Mouse (Mus musculus) spleen, postnatal 10 days (tissue): Measurements from ENCODE around the gene Csf2rb2.
"Not testable (repeated sequence)": the region's sequence is repeated elsewhere in the genome, so short reads cannot be mapped to it uniquely, and the experiment has no call there.

Source experiments
- DNase-seq, 2 experiments: peaks; one replicate each; pipeline ENCODE4 v3.0.0; 2021 to 2022; ENCODE audit warnings: low spot score in 2 of 2

Gene Csf2rb2

GRCm38 (mm10) chr15:78305341-78305933 lies at the start of gene Csf2rb2:
TSS of gene Csf2rb2 (minus strand) at chr15:78305721.
- peak in 1 of 2 experiments; percentile 16 for DNase-seq

DNA sequence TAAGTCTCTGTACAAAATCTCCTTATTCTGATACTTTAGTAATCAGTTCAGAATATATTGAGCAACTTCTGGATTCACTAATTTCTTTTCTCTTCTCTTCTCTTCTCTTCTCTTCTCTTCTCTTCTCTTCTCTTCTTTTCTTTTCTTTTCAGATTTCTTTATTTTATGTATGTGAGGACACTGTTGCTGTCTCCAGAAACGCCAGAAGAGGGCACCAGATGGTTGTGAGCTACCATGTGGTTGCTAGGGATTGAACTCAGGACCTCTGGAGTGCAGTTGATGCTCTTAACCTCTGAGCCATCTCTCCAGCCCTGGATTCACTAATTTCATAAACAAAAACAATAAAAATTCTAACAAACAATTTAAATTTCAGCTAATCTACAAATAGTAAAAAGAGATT lies 49.4 kb upstream of the Csf2rb2 start:
- DNase-seq, result peak in 1 of 2 experiments; percentile 63

DNA sequence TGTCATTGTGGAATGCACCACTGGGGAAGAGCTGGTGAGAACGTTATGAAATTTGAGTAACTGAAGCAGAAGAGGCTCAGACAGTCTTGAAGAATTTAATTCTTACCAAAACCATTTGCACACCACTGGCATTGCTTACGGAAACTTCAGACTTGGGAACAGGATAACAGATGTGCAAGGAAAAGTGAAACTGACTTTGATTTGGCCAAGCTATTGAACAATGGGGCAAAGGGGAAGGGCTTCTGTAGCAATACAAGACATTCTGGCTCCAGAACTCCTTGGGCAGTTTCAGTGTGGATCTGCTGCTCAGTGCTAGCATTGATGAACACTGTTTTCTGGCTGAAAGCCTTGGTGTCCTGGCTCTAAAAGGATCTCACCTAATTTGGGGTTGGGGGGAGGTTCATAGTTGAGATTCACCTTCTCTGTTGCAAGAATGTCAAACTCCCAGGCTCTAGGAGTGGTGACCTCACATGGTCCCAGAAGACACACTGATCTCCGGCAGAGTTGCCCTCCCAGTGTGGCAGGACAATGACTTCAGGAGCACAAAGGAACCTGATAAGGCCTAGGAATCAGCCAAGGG lies 46.2 kb upstream of the Csf2rb2 start:
- DNase-seq, result no peak

DNA sequence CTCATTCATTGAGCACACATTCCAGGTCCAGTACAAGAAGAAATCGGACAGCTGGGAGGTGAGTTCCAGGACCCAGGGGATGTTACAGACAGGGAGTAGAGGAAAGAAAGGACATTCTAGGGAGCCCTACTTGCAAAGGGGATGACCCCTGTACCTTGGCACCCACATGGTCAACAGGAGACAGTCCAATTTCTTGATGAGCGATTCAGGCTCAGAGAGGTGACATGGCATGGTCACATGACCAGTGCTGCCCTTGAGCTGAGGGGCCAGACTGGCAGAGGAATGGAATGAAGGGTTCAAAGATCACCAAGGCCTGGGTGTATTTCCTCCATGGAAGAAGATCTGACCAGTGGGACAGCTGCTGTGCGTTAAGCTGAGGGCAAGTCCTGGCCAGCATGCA lies 39.0 kb upstream of the Csf2rb2 start:
- no peak for DNase-seq

GRCm38 (mm10) chr15:78343683-78344082 lies 38.2 kb upstream of the Csf2rb2 start:
- no peak for DNase-seq

DNA sequence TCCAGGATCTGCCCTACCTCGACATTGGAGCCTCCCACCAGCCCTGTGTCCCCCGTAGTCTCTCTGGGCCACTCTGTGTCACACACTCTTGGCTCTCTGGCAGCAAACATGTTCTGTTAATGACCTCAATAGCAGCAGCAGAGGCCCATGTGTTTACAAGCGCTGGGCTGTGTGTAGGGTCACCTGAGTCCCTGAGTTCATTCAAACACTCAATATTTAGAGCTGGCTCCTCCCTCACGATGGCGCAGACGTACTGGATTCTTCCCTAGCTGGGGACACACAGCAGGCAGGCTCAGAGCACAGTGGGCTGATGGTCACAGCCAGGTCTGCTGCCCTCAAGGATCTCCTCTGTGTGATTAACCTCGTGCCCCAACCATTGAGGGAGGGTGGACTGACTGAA lies 35.4 kb upstream of the Csf2rb2 start:
- DNase-seq, result not testable (repeated sequence)

DNA sequence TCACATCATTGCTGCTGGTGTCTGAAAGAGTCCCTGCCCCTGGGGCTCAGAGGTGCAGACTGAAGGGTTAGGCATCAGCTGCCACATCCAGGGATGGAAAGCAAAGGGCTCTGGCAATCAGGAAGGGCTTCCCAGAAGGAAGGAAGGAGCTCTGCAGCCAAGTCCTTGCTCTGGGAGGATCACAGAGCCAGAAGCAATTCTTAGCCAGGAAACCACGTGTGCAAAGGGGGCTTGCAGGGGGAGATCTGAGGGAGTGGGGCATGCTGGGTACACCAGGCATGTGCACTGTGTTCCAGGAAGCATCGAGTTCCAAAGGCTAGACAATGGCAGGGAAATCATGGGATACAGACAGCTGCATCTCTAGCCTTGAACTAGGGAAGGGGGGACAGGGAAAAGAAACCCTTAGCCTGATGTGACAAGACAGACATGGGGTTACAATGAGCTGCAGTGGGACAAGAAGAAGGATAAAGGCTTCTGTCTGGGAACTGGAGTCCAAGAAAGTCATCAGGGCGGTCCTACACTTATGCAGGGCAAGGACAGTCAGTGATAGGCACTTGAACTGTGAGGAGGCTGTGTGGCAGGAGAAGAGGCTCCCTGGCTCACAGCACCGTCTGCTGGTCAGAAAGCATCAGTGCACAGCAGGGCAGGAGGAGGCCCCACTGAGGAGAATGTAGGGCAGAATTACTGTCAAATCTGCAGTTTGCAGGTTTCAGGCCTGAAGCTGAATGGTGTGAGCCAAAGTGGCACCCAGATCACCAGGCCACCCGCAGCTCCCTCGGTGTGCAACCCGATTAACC lies 34.3 kb upstream of the Csf2rb2 start:
- DNase-seq, result peak in 1 of 2 experiments; percentile 67

DNA sequence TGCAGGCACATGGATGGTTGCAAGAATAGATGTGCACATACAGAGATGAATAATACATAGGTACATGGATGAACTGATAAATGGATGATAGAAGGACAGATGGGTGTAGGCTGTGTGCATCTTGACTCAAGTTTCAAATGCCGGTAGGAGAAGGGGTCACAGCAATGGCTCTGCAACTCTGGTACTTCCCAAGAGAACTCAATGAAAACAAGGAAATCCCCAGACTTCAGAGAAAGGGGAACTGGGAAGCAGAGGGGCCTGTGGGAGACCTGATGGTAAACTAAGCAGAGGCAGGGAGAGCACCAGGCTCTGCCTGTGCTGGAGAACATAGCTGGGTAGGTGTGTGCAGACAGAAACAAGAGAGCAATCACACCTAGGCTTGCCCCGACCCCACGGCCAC lies 28.9 kb upstream of the Csf2rb2 start:
- no peak for DNase-seq

DNA sequence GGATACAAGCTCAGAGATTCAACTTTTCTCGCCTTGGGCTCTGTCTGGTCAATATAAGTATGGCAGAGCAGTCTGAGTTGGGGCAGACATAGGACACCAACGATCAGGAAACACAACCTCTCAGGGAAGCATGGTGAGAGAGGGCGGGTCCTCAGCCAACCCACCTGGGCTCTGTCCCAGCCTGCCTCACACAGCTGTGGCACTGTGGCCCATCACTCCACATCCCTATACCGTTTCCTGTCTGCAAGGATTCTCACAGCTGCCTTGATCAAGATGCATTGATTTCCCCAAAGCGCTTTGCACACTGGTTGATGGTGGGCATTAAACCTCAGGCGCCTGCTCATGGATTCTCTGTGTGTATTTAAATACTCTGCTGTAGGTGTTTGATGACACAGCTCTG lies 27.5 kb upstream of the Csf2rb2 start:
- no peak for DNase-seq

DNA sequence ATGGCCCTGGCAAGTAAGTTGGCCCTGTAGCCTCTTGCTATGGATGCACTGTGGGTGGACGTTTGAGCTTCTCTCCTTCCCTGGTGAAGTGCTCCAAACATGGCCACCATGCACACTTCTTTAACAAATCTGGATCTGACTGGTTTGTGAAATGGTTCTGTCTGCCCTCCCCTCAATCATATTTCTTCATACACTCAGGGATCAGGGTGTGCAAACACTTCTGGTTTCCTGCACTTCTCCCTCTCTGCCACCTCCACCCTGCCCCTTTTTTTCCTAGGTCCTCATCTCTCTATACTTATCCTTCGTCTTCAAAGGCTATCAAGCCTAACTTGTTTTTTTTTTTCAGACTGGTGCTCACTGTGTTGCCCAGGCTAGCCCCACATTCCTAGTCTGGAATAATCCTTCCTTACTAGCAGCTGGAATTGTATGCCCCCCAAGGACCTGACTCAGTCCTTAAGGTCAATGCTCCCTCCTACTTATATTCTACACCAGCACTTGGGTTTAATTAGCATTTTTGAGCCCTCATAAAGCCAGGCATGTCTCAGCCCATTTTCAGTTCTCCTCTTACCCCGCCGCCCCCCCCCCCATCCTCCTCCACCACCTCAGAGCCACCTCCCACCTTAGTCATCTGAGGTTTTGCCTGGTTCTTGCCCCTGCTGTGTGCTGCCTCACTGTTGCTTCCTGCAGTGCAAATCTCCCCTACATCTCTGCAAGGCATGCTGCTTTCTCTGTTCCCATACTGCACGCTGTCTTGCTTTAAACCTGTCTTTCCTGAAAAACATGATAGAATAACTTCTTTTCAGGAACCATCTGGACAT lies 26.2 kb upstream of the Csf2rb2 start:
- no peak for DNase-seq

DNA sequence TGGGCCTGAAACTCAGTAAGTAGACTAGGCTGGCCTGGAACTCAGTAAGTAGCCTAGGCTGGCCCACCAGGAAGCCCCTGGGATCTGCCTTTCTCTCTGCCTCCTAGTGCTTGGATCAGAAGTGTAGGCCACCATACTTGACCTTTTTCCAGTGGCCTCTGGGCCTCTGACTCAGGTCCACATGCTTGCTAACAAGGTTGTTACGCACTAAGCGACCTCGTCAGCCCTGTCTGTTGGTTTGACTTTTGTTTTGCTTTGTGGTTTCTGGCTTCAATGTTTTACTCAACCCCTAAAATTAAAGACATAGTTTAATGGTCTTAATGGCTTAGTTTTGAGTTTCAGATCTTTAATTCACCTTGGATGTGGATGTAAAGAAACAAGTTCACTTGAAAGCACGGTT lies 25.2 kb upstream of the Csf2rb2 start:
- no peak for DNase-seq

DNA sequence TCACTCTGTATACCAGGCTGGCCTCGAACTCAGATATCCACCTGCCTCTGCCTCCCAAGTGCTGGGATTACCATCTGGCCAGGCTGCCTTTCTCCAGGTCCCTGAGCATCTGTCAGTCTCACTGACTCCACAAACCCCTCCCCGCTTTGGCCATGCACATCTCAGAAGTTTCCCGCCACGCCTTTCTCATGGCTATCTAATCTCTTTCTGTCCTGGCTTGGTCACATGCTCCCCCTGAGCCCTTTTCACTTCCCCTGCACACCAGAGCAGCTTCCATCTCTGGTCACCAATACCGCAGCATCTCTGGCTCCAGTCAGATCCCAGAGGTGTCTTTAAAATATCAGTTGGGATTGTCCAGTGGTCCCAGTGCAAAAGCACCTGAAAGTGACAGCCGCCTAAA lies 24.5 kb upstream of the Csf2rb2 start:
- DNase-seq, result not testable (repeated sequence)

DNA sequence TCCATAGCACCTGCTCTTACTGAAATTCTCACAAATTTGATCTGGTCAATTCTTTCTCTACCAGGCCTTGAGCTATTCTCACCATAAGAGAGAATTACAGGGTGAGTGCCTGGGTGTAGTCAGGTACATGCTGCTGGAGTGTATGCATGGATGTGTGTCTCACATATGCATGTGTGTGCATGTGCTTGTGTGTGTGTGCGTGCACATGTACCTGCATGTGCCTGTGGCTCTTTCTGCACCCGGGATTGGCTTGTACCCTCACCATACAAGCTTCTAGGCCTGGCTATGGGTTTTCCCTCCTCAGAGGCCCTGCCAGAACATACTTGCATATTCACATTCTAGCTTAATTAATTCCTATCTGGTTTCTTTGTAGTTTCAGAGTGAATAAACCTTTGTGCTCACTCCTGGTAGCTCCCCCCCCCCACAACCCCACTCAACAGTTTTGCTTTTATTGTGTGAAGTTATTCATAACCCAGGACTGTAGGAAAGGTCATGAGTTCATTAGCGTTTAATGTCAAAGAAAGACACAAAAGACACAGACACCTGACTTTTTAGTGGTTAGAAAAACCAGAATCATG lies 23.1 kb upstream of the Csf2rb2 start:
- DNase-seq, result no peak

GRCm38 (mm10) chr15:78327753-78328341 lies 22.3 kb upstream of the Csf2rb2 start:
- DNase-seq, result not testable (repeated sequence)

DNA sequence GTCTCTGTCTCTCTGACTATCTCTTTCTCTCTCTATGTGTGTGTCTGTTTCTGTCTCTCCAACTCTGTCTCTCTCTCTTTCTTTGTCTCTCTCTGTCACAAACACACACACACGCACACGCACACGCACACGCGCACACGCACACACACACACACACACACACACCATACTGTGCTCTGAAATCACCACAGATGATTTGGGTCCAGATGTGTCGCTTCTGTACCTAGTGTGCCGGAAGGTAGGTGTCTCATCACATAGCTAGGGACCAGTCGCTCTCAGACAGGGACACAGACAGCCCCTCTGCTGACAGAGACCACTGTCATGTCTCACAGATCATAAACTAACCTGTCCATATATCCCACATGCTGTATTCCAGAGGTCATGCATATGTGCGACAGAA lies 21.2 kb upstream of the Csf2rb2 start:
- no peak for DNase-seq

GRCm38 (mm10) chr15:78325671-78326339 lies 20.3 kb upstream of the Csf2rb2 start, which contains the start of gene Csf2rb:
TSS of gene Csf2rb (plus strand) at chr15:78325752.
- DNase-seq, result peak; percentile 31 to 41

GRCm38 (mm10) chr15:78324294-78324693 lies 18.8 kb upstream of the Csf2rb2 start:
- DNase-seq, result no peak

GRCm38 (mm10) chr15:78323366-78323765 lies 17.8 kb upstream of the Csf2rb2 start:
- DNase-seq, result no peak

DNA sequence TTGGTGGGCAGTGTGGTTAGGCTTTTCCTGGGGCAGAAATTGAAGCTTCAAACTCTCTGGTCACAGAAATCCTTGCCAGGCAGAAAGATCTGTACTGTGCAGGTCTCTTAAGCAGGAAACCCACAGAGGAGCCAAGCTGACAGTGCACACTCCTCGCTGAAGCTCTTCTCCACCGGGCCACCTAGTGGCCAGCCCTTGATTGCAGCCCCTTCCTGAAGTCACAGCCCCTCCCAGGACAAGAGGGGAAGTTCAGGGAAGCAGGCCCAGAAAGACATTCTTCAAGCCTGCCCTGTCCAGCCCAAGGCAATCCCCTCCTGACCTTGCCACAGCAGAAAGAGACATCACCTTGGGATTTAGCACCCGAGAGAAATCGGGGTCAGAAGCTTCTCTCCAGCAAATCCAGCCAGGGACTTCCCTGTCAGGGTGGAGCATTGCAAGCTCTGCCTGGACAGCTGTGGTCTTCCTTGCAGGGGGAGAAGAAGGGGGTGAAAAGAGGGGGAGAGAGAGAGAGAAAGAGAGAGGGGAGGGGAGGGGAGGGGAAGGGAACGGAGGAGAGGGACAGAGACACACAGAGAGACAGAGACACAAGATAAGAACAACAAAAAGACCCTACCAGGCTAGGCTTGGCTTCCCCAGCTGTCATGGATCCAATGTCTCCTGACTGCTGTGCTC lies 15.4 kb upstream of the Csf2rb2 start:
- peak; percentile 36 to 79 for DNase-seq
